In the genomic region with DNA sequence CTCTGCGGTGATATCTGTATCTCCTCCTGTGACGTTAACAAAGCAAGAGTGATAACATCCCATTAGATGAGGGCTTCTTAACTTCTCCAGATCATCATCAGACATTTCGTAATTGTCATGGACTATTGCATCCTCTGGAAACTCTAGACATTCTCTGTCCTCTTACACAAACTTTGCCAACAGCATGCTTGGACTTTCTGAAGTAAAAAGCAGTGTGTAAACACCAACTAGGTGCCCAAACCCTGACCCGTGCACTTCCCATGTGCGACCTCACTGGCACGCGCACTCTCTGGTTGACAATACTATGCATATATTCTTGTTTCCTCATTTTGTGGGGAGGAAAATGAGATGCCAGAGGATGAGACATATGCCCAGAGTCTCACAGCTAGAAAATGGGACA, we compare ENCODE assay signal across 24 mouse cellular contexts. TPM values are rescaled to one million over a fixed set of nuclear protein-coding genes. Genes with fewer than 3 reads are reported as not detected.
DNase-seq lines count a peak whose midpoint lies in the region; ATAC-seq lines count a peak whose summit lies in the region.
"Had no signal": no experiment of that assay in that cellular context is flagged by ENCODE, and none has a peak within 500 bp of the region (broad histone marks: within the 10 kb centered on the region; RNA-seq: fewer than 3 reads in every experiment).

No protein-coding gene starts in this region.

- no peaks in the 10 kb centered on the region for H3K36me3 ChIP-seq in lung, embryonic 16.5 days (ENCODE audit: control insufficient read depth, insufficient read depth, low read length)
- H3K36me3 ChIP-seq: embryonic facial prominence, embryonic 12.5 days; embryonic facial prominence, embryonic 15.5 days; hindbrain, embryonic 12.5 days had no signal

- H3K4me1 ChIP-seq in lung, embryonic 16.5 days (replicated peaks; ENCODE audit: control insufficient read depth, insufficient read depth, low read length) = no peaks in the 10 kb centered on the region
- H3K4me1 ChIP-seq: embryonic facial prominence, embryonic 15.5 days; hindbrain, embryonic 12.5 days had no signal

- WGBS in lung, embryonic 16.5 days = 77% methylated on average over 7 of the region's 7 CpGs

- no peak overlapping the region for H3K27ac ChIP-seq in lung, embryonic 16.5 days (ENCODE audit: low read length)
- H3K27ac ChIP-seq: embryonic facial prominence, embryonic 12.5 days; embryonic facial prominence, embryonic 15.5 days; gastrocnemius, adult 2 months; hindbrain, embryonic 12.5 days; hindbrain, postnatal 0 days had no signal

- H3K27me3 ChIP-seq in lung, embryonic 16.5 days (ENCODE audit: control insufficient read depth, insufficient read depth, low read depth, low read length) = no peaks in the 10 kb centered on the region
- H3K27me3 ChIP-seq: embryonic facial prominence, embryonic 12.5 days; embryonic facial prominence, embryonic 15.5 days; hindbrain, embryonic 12.5 days had no signal

- peak; percentile 69 for DNase-seq in heart, adult 11 months
- DNase-seq in heart, adult 18-20 months = no peak
- no peak for DNase-seq in lung, postnatal 10 days
- peak; percentile 69 for DNase-seq in adipocyte (ENCODE audit: low spot score)
- no peak for DNase-seq in adrenal gland, postnatal 4 days (ENCODE audit: low spot score in 2 of 2)
- DNase-seq: adrenal gland, postnatal 10 days; adrenal gland, postnatal 36 days; cerebellum, adult 11 months; cerebellum, adult 2 months; cerebellum, adult 9-11 months; cerebellum, postnatal 25 days; forebrain, postnatal 0 days; gastrocnemius, adult 2 months; gastrocnemius, postnatal 14 days had no signal

- ATAC-seq in lung, embryonic 16.5 days (ENCODE audit: low read depth) = 0 out of 2 replicates have a peak, but pooled peaks have one; percentile 15
- peak; percentile 74 for ATAC-seq in megakaryocyte progenitor cell, adult 5-6 weeks (replicated peaks; ENCODE audit: poor library complexity)
- ATAC-seq: activated CD4-positive, CD25-positive, alpha-beta regulatory T cell, adult 4 months; forebrain, embryonic 14.5 days; forebrain, postnatal 0 days; hindbrain, postnatal 0 days had no signal

- H3K9me3 ChIP-seq in lung, embryonic 16.5 days (ENCODE audit: control insufficient read depth, low read length) = no peaks in the 10 kb centered on the region
- H3K9me3 ChIP-seq: embryonic facial prominence, embryonic 12.5 days; embryonic facial prominence, embryonic 15.5 days; hindbrain, embryonic 12.5 days had no signal

- H3K4me2 ChIP-seq in lung, embryonic 16.5 days (ENCODE audit: low read depth, low read length) = no peak overlapping the region
- H3K4me2 ChIP-seq: embryonic facial prominence, embryonic 12.5 days; embryonic facial prominence, embryonic 15.5 days; heart, embryonic 11.5 days; hindbrain, embryonic 12.5 days had no signal

- H3K4me3 ChIP-seq in lung, embryonic 16.5 days (ENCODE audit: low read length) = no peak overlapping the region
- H3K4me3 ChIP-seq: embryonic facial prominence, embryonic 12.5 days; embryonic facial prominence, embryonic 15.5 days; gastrocnemius, adult 2 months; hindbrain, embryonic 12.5 days had no signal

- H3K9ac ChIP-seq in lung, embryonic 16.5 days (ENCODE audit: low read length) = no peak overlapping the region
- H3K9ac ChIP-seq: embryonic facial prominence, embryonic 12.5 days; embryonic facial prominence, embryonic 15.5 days; forebrain, postnatal 0 days; hindbrain, embryonic 12.5 days had no signal

RNA-seq across cellular contexts. Expression of a gene that starts 8.9 kb away (rescaled TPM):
- 1 to 10 TPM; 3.7 to 4.2 TPM for total RNA-seq in heart, adult 18-20 months (2021)
- 0.75 TPM in 2 replicates for polyA plus RNA-seq in lung, embryonic 16.5 days (2015; fragmentation: Nextera tagmentation; extraction: Ambion mirVana)
- total RNA-seq in megakaryocyte progenitor cell, adult 5-6 weeks (2015) = not detected in 2 replicates
- total RNA-seq in megakaryocyte progenitor cell, adult 5-6 weeks (2017) = not detected in 2 replicates
- total RNA-seq in adrenal gland, postnatal 4 days (2021) = 1 to 10 TPM in 1 of 2 experiments, under 1 TPM in 1; 0.96 to 1.3 TPM
- total RNA-seq: hematopoietic stem cell, adult 5-6 weeks had no signal
- polyA plus RNA-seq: activated CD4-positive, CD25-positive, alpha-beta regulatory T cell, adult 4 months had no signal

Comparison
In these comparisons a context has a peak if more than half of its experiments do, and no peak if none do; other contexts are left out.
1. DNase-seq: peak in heart, adult 11 months (single experiment) and adipocyte (single experiment); none in heart, adult 18-20 months (0 of 2), lung, postnatal 10 days (single experiment) and adrenal gland, postnatal 4 days (0 of 2).